Mouse (Mus musculus) hindbrain, postnatal 0 days (tissue): Measurements from ENCODE around the gene Ints1. TPM values are rescaled to one million over a fixed set of nuclear protein-coding genes. Genes with fewer than 3 reads are reported as not detected.
A peak's percentile ranks its signal among the peaks of the same experiment; 100 is the strongest.

Experiments
- ATAC-seq: fragments of 200-750 bp; cut with Nextera tagmentation; 2 replicates; pipeline ENCODE4 v1.8.0; 2017; ENCODE audit warnings: mild to moderate bottlenecking, moderate TSS enrichment, moderate library complexity
- DNase-seq: peaks from one replicate; pipeline ENCODE4 v3.0.0-alpha.2; 2015; ENCODE audit warnings: low spot score
- H3K27ac ChIP-seq: fragments of 300-500 bp; sonication (generic); 2 replicates; pipeline ENCODE4 v1.5.1; 2014; ENCODE audit warnings: mild to moderate bottlenecking
- H3K27me3 ChIP-seq: fragments of 300-500 bp; sonication (generic); 2 replicates; pipeline ENCODE4 v1.6.1; 2014; ENCODE audit warnings: low read length, mixed read lengths; ENCODE audit not compliant: insufficient read depth
- H3K36me3 ChIP-seq: fragments of 300-500 bp; sonication (generic); 2 replicates; pipeline ENCODE4 v1.6.1; 2014; ENCODE audit warnings: low read length, mixed read lengths; ENCODE audit not compliant: insufficient read depth
- H3K4me1 ChIP-seq: fragments of 300-500 bp; sonication (generic); 2 replicates; pipeline ENCODE4 v1.6.1; 2014; ENCODE audit warnings: antibody characterized with exemption, low read length, mixed read lengths; ENCODE audit not compliant: insufficient read depth
- H3K4me2 ChIP-seq: fragments of 300-500 bp; sonication (generic); 2 replicates; pipeline ENCODE4 v1.6.1; 2014; ENCODE audit warnings: low read depth, mild to moderate bottlenecking, low read length, moderate library complexity, mixed read lengths
- H3K4me3 ChIP-seq: fragments of 300-500 bp; sonication (generic); 2 replicates; pipeline ENCODE4 v1.5.1; 2014; ENCODE audit warnings: low read length
- H3K9ac ChIP-seq: fragments of 300-500 bp; sonication (generic); replicated peaks from 2 replicates; pipeline ENCODE4 v1.6.1; 2014; ENCODE audit warnings: mild to moderate bottlenecking, low read length, moderate library complexity, mixed read lengths
- H3K9me3 ChIP-seq: fragments of 300-500 bp; sonication (generic); 2 replicates; pipeline ENCODE4 v1.6.1; 2016; ENCODE audit warnings: low read length, mixed read lengths
- CTCF ChIP-seq: IDR thresholded peaks from 2 replicates; pipeline ENCODE4 v1.5.1; 2016; ENCODE audit warnings: antibody characterized with exemption, control low read depth, low read depth
- WGBS: fragments of 180-500 bp; shearing (Covaris S2); extraction: QIAGEN DNeasy Blood & Tissue Kit; methylation state at CpG from one replicate; pipeline ENCODE4 v1.1.7; 2014; 5-methylcytosine and 5-hydroxymethylcytosine counted together
- polyA plus RNA-seq: library from polyadenylated mRNA; unstranded; fragments of >200 nt; fragmentation: Nextera tagmentation; extraction: Ambion mirVana; gene quantifications from 2 replicates; pipeline ENCODE4 v1.2.1, GENCODE M21; 2015
- total RNA-seq: library from RNA; depleted of rRNA; stranded (reverse); fragments of >200 nt; gene quantifications from 2 replicates; pipeline ENCODE4 v1.2.3, GENCODE M21; 2014; rRNA removed

Ints1 gene
- total RNA-seq (126 and 158 TPM in 2 replicates), polyA plus RNA-seq (23.2 and 24.3 TPM in 2 replicates)

GRCm38 (mm10) chr5:139775216-139775926, at the start of gene Ints1:
Gene Ints1 (minus strand): TSS chr5:139775674.
- H3K27ac ChIP-seq: peak within 1 kb of the TSS; percentile 8; the same call in 1 of the 2 replicates

GRCm38 (mm10) chr5:139824531-139824930, 49.1 kb upstream of the Ints1 start:
- H3K9ac ChIP-seq: no peak overlapping the region
- 89% methylated on average over 10 of the region's 10 CpGs for WGBS
- no peak for TF ChIP-seq CTCF
- no peak overlapping the region for H3K27ac ChIP-seq
- ATAC-seq: no peak
- H3K36me3 ChIP-seq: peaks cover 25% of the 10 kb centered on the region
- peaks cover 10% of the 10 kb centered on the region; the same call in 1 of the 2 replicates for H3K4me1 ChIP-seq
- H3K27me3 ChIP-seq: no peaks in the 10 kb centered on the region
- no peak for DNase-seq
- H3K4me2 ChIP-seq: no peak overlapping the region
- no peak overlapping the region for H3K4me3 ChIP-seq
- H3K9me3 ChIP-seq: no peaks in the 10 kb centered on the region

More at GRCm38 (mm10) chr5:139775216-139775926, at the start of gene Ints1:
- Histone ChIP-seq H3K4me3 (peak within 1 kb of the TSS; percentile 68), H3K27me3 (no peaks in the 10 kb centered on the region), H3K9ac (peak within 1 kb of the TSS; percentile 80), H3K36me3 (peaks cover 32% of the 10 kb centered on the region), H3K9me3 (no peaks in the 10 kb centered on the region), H3K4me1 (0 out of 2 replicates have a peak, but pooled peaks cover 2% of the 10 kb centered on the region), H3K4me2 (peak within 1 kb of the TSS; percentile 95)
- TF ChIP-seq CTCF: peak; percentile 97
- DNase-seq (peak; percentile 97), ATAC-seq (peak; percentile 94)
- under 1% methylated on average over 55 of the region's 55 CpGs for WGBS

DNA sequence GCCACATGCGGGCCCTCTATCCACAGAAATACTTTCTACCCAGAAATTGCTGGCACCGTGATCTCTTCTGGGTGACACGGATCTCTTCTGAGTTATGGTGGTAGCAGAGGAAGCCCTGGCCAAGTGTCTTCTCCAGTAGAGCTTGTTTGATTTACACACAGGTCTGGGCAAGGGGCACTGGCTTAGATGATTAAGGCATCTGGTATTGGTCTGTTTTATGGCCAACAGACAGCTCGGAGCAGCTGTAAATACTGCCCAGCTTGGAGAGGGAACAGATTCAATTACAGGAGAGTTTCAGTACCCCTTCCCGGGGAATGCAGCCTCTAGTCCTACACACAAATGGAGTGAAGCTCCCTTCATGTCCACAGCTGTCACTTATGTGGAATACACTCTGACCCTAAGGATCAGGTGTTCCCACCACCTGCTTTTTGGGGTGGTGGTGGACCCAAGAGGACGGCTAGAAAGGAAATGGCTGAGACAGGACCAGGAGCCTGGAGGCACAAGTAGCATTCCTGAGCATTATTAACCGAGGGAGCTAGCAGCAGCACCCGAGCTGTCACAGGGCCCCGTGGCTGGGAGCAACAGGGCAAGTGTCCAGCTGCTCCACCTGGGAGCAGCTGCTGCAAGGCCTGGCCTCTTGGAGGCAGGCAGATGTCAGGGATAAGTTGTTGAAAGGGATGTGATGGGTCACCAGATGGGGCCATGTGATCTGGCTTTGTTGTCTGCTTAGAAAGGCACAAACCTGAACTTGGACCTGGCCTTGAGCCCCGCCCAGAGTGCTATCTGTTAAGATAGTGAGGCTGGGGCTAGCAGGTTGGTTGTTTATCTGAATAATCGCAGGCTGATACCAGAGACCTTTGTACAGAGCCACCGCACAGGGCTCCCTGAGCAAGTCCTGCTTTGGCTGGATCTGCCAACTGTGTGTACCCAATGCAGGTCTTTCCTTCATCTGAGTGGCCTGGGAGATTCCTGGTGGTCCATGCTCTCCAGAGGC, 46.3 kb upstream of the Ints1 start:
- Histone ChIP-seq H3K27me3 (no peaks in the 10 kb centered on the region), H3K27ac (no peak overlapping the region), H3K4me2 (no peak overlapping the region), H3K36me3 (peaks cover 25% of the 10 kb centered on the region), H3K4me3 (no peak overlapping the region), H3K9me3 (no peaks in the 10 kb centered on the region), H3K9ac (no peak overlapping the region), H3K4me1 (peaks cover 10% of the 10 kb centered on the region; the same call in 1 of the 2 replicates)
- TF ChIP-seq CTCF: no peak
- WGBS: 80% methylated on average over 12 of the region's 12 CpGs
- DNase-seq (no peak), ATAC-seq (no peak)

DNA sequence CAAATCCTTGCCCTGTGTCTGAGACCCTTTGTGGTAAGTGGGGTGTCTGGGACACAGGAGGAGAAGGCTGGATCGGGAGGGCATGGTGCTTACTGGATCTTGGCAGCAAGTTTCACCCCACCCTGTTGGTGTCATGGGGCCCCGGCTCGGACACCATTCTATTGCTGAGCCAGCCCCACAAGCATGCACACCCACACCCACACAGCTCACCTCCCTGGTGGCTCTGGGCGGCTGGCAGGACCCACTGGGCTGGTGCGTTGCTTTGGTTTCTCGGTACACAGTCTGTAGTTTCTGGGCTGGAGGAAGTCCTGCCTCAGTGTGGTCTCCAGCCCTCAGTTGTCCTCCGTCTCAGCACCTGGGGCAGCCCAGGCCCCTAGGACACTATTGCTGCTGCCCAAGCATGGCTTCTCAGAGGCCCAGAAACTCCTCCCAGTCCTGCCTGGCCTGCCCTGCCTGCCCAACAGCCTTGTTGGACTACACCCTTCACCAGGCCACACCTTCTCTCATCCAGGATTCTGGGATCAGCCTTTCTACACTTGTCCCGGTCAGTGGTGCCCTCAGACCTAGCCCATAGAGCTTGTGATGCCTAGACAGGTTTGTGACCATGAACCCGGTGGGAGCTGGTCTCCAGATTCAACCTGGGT, 44.2 kb upstream of the Ints1 start, which contains the start of gene Tmem184a:
Tmem184a (minus strand) TSS at position 380 of the 644 bp plus-strand sequence.
- ATAC-seq: 0 out of 2 replicates have a peak, but pooled peaks have one; percentile 27
- 84% methylated on average over 9 of the region's 9 CpGs for WGBS
- H3K4me1 ChIP-seq: no peaks in the 10 kb centered on the region
- no peak within 1 kb of the TSS for H3K4me2 ChIP-seq
- H3K9me3 ChIP-seq: no peaks in the 10 kb centered on the region
- H3K27me3 ChIP-seq: no peaks in the 10 kb centered on the region
- DNase-seq: no peak
- no peak within 1 kb of the TSS for H3K9ac ChIP-seq
- H3K27ac ChIP-seq: no peak within 1 kb of the TSS
- no peak for TF ChIP-seq CTCF
- peaks cover 25% of the 10 kb centered on the region for H3K36me3 ChIP-seq
- no peak within 1 kb of the TSS for H3K4me3 ChIP-seq

DNA sequence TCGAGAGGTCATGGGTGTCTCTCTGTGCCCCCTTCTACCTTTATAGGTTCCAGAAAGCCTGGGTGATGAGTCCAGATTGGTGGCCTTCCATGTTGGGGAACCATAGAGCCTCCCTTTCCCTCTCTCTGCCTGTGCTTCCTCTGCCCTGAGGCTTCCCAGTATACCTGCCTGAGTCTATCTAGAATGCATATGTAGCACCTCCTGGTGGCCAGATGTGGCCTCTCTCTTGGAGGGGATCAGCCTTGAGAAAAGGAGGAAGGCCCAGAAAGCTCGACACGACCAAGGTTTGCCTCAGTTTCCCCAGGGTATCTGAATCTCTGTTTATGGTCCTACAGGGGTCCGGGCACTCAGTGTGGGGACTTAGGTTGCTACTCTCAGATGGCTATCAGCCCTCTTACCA, 43.3 kb upstream of the Ints1 start:
- H3K4me1 ChIP-seq: no peaks in the 10 kb centered on the region
- no peak overlapping the region for H3K27ac ChIP-seq
- H3K9ac ChIP-seq: no peak overlapping the region
- no peaks in the 10 kb centered on the region for H3K27me3 ChIP-seq
- H3K36me3 ChIP-seq: peaks cover 24% of the 10 kb centered on the region
- H3K4me3 ChIP-seq: no peak overlapping the region
- DNase-seq (peak; percentile 59), ATAC-seq (peak; percentile 43; the same call in 1 of the 2 replicates)
- WGBS: 51% methylated on average over 4 of the region's 4 CpGs
- peak; percentile 68 for TF ChIP-seq CTCF
- no peaks in the 10 kb centered on the region for H3K9me3 ChIP-seq
- H3K4me2 ChIP-seq: no peak overlapping the region

DNA sequence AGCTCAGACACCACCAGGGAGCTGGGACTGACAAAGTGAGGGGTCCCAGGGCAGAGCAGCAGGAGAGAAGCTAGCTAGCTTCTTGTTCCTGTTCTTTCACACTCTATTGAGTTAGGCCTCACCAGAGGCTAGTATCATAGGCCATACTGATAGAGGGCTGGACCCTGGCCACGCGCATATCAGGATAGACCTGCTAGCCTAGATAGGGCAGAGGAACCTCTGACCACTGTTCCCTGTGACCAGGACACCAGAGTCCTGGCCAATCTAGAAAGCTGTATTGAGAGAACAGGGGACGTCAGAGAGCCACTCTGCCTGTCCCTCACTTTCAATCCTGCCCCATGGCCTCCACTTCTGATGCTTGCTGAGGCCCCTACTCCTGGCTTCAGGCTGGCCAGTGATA, 42.6 kb upstream of the Ints1 start:
- no peaks in the 10 kb centered on the region for H3K9me3 ChIP-seq
- 91% methylated on average over 3 of the region's 3 CpGs for WGBS
- ATAC-seq (no peak), DNase-seq (no peak)
- H3K9ac ChIP-seq: no peak overlapping the region
- H3K4me3 ChIP-seq: no peak overlapping the region
- H3K27ac ChIP-seq: no peak overlapping the region
- no peak overlapping the region for H3K4me2 ChIP-seq
- peaks cover 17% of the 10 kb centered on the region for H3K36me3 ChIP-seq
- no peaks in the 10 kb centered on the region for H3K4me1 ChIP-seq
- H3K27me3 ChIP-seq: no peaks in the 10 kb centered on the region; the same call in 1 of the 2 replicates
- no peak for TF ChIP-seq CTCF
